Mouse (Mus musculus) cortical plate, adult 2 months (tissue): Measurements from ENCODE around the gene Lin52.

ENCODE experiments used
- CTCF ChIP-seq: fragments of 200-500 bp; IDR thresholded peaks from 2 replicates; pipeline ENCODE4 v1.5.1; 2011; ENCODE audit warnings: mild to moderate bottlenecking, control low read depth, low read length; ENCODE audit not compliant: insufficient read depth; ENCODE audit errors: extremely low read depth
- POLR2A ChIP-seq: fragments of 200-500 bp; IDR thresholded peaks from 2 replicates; pipeline ENCODE4 v1.6.1; 2011; ENCODE audit warnings: mild to moderate bottlenecking, low read length, control low read depth; ENCODE audit not compliant: insufficient read depth; ENCODE audit errors: extremely low read depth

DNA sequence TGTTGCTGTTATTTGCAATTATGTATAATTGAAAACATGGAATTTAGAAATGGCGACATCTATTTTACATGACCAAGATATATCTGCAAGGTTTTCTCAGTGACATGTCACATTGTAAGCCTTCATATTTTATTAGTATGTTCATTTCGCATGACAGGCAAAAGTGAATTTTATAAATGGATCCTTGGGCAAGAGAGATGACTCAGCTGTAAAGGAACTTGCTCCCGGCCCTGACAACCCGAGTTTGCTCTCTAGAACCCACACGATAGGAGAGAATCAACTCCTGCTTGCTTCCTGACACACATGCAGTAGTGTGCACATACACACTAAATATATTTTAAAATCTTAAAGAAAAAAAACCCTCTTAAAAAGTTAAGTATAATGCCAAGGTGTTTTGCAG is 10.2 kb downstream of the Lin52 start:
- TF ChIP-seq CTCF (no peak), POLR2A (no peak)
